Mouse (Mus musculus) lung, postnatal 0 days (tissue): Measurements from ENCODE around the gene Gnptab. TPM values are rescaled to one million over a fixed set of nuclear protein-coding genes. Genes with fewer than 3 reads are reported as not detected.

Experiments used
- ATAC-seq: fragments of 200-750 bp; cut with Nextera tagmentation; 2 replicates; pipeline ENCODE4 v1.8.0; 2017; ENCODE audit warnings: moderate library complexity
- DNase-seq: peaks from one replicate; pipeline ENCODE4 v3.0.0-alpha.2; 2016; ENCODE audit warnings: low spot score
- H3K27ac ChIP-seq: fragments of 300-500 bp; sonication (generic); 2 replicates; pipeline ENCODE4 v1.5.1; 2014; ENCODE audit warnings: antibody characterized with exemption, mild to moderate bottlenecking, low read length, mixed read lengths
- H3K27me3 ChIP-seq: fragments of 300-500 bp; sonication (generic); replicated peaks from 2 replicates; pipeline ENCODE4 v1.6.1; 2014; ENCODE audit warnings: low read length, mixed read lengths; ENCODE audit not compliant: insufficient read depth
- H3K36me3 ChIP-seq: fragments of 300-500 bp; sonication (generic); 2 replicates; pipeline ENCODE4 v1.6.1; 2014; ENCODE audit warnings: low read length, mixed read lengths; ENCODE audit not compliant: insufficient read depth
- H3K4me1 ChIP-seq: fragments of 300-500 bp; sonication (generic); 2 replicates; pipeline ENCODE4 v1.6.1; 2014; ENCODE audit warnings: antibody characterized with exemption, low read depth, low read length, mixed read lengths; ENCODE audit not compliant: insufficient read depth
- H3K4me2 ChIP-seq: fragments of 300-500 bp; sonication (generic); replicated peaks from 2 replicates; pipeline ENCODE4 v1.6.1; 2014; ENCODE audit warnings: low read depth, mild to moderate bottlenecking, low read length, moderate library complexity, mixed read lengths
- H3K4me3 ChIP-seq: fragments of 300-500 bp; sonication (generic); 2 replicates; pipeline ENCODE4 v1.5.1; 2014; ENCODE audit warnings: low read depth, low read length
- H3K9ac ChIP-seq: fragments of 300-500 bp; sonication (generic); replicated peaks from 2 replicates; pipeline ENCODE4 v1.6.1; 2014; ENCODE audit warnings: low read depth, mild to moderate bottlenecking
- H3K9me3 ChIP-seq: fragments of 300-500 bp; sonication (generic); 2 replicates; pipeline ENCODE4 v1.6.1; 2016; ENCODE audit warnings: low read length, mixed read lengths
- CTCF ChIP-seq: IDR thresholded peaks from 2 replicates; pipeline ENCODE4 v1.5.1; 2016; ENCODE audit warnings: antibody characterized with exemption, mild to moderate bottlenecking
- EP300 ChIP-seq: IDR thresholded peaks from 2 replicates; pipeline ENCODE4 v1.6.1; 2016; ENCODE audit warnings: antibody characterized with exemption, mild to moderate bottlenecking, control low read depth
- WGBS: fragments of 180-500 bp; shearing (Covaris S2); extraction: QIAGEN DNeasy Blood & Tissue Kit; methylation state at CpG from one replicate; pipeline ENCODE4 v1.1.7; 2014; 5-methylcytosine and 5-hydroxymethylcytosine counted together
- polyA plus RNA-seq: library from polyadenylated mRNA; unstranded; fragments of >200 nt; fragmentation: Nextera tagmentation; extraction: Ambion mirVana; gene quantifications from 2 replicates; pipeline ENCODE4 v1.2.1, GENCODE M21; 2015

Gene Gnptab
- polyA plus RNA-seq, 1 experiment from 2014 or later = 9.9 TPM

- H3K4me3 ChIP-seq = no peak overlapping the region
- no peak for TF ChIP-seq CTCF
- TF ChIP-seq EP300 = no peak
- no peaks in the 10 kb centered on the region for H3K36me3 ChIP-seq
- WGBS = 38% methylated on average over 6 of the region's 6 CpGs
- DNase-seq = peak; percentile 73
- no peak overlapping the region for H3K9ac ChIP-seq
- H3K4me1 ChIP-seq = peaks cover 6% of the 10 kb centered on the region; the same call in 1 of the 2 replicates
- H3K27me3 ChIP-seq = no peaks in the 10 kb centered on the region
- no peak overlapping the region for H3K4me2 ChIP-seq
- no peak overlapping the region for H3K27ac ChIP-seq
- ATAC-seq = peak; percentile 42
- H3K9me3 ChIP-seq = no peaks in the 10 kb centered on the region
Measured at GRCm38 (mm10) chr10:88385758-88386157, 6.8 kb downstream of the Gnptab start.

- Histone ChIP-seq H3K27me3 (no peaks in the 10 kb centered on the region), H3K4me3 (no peak overlapping the region), H3K36me3 (no peaks in the 10 kb centered on the region), H3K27ac (no peak overlapping the region), H3K9ac (no peak overlapping the region), H3K4me2 (no peak overlapping the region), H3K4me1 (peaks cover 6% of the 10 kb centered on the region; the same call in 1 of the 2 replicates), H3K9me3 (no peaks in the 10 kb centered on the region)
- DNase-seq = no peak
- no peak for TF ChIP-seq EP300
- TF ChIP-seq CTCF = no peak
- 63% methylated on average over 6 of the region's 6 CpGs for WGBS
- ATAC-seq = no peak
Measured at GRCm38 (mm10) chr10:88386251-88386650, 7.3 kb downstream of the Gnptab start.

GRCm38 (mm10) chr10:88389576-88389975 is 10.6 kb downstream of the Gnptab start:
- H3K4me3 ChIP-seq = no peak overlapping the region
- H3K4me2 ChIP-seq = peak overlapping the region; percentile 22; the same call in 1 of the 2 replicates
- H3K9ac ChIP-seq = no peak overlapping the region
- ATAC-seq (0 out of 2 replicates have a peak, but pooled peaks have one; percentile 17), DNase-seq (no peak)
- peak overlapping the region; percentile 43; the same call in 1 of the 2 replicates for H3K27ac ChIP-seq
- peaks cover 6% of the 10 kb centered on the region; the same call in 1 of the 2 replicates for H3K4me1 ChIP-seq
- H3K27me3 ChIP-seq = no peaks in the 10 kb centered on the region
- no peaks in the 10 kb centered on the region for H3K36me3 ChIP-seq
- TF ChIP-seq CTCF (no peak), EP300 (no peak)
- WGBS = 21% methylated on average over 4 of the region's 4 CpGs
- H3K9me3 ChIP-seq = no peaks in the 10 kb centered on the region

GRCm38 (mm10) chr10:88390096-88390790 is 11.3 kb downstream of the Gnptab start:
- H3K36me3 ChIP-seq = no peaks in the 10 kb centered on the region
- no peak overlapping the region for H3K4me3 ChIP-seq
- peak; percentile 35 for DNase-seq
- no peaks in the 10 kb centered on the region for H3K9me3 ChIP-seq
- H3K4me2 ChIP-seq = peak overlapping the region; percentile 22
- H3K9ac ChIP-seq = no peak overlapping the region
- no peaks in the 10 kb centered on the region for H3K27me3 ChIP-seq
- H3K4me1 ChIP-seq = peaks cover 6% of the 10 kb centered on the region; the same call in 1 of the 2 replicates
- peak; percentile 59 for ATAC-seq
- TF ChIP-seq CTCF (no peak), EP300 (no peak)
- WGBS = 34% methylated on average over 10 of the region's 10 CpGs
- H3K27ac ChIP-seq = peak overlapping the region; percentile 43; the same call in 1 of the 2 replicates

GRCm38 (mm10) chr10:88391495-88391894 is 12.6 kb downstream of the Gnptab start:
- TF ChIP-seq EP300 (no peak), CTCF (no peak)
- Histone ChIP-seq H3K4me3 (no peak overlapping the region), H3K9me3 (no peaks in the 10 kb centered on the region), H3K27ac (no peak overlapping the region), H3K4me2 (no peak overlapping the region), H3K36me3 (no peaks in the 10 kb centered on the region), H3K4me1 (peaks cover 6% of the 10 kb centered on the region; the same call in 1 of the 2 replicates), H3K27me3 (no peaks in the 10 kb centered on the region), H3K9ac (no peak overlapping the region)
- ATAC-seq = no peak
- no peak for DNase-seq
- WGBS = 89% methylated on average over 9 of the region's 9 CpGs

GRCm38 (mm10) chr10:88392181-88392847 is 13.4 kb downstream of the Gnptab start:
- Histone ChIP-seq H3K27me3 (no peaks in the 10 kb centered on the region), H3K4me1 (peaks cover 6% of the 10 kb centered on the region; the same call in 1 of the 2 replicates), H3K4me2 (no peak overlapping the region), H3K9me3 (no peaks in the 10 kb centered on the region), H3K27ac (no peak overlapping the region), H3K36me3 (no peaks in the 10 kb centered on the region), H3K9ac (no peak overlapping the region), H3K4me3 (no peak overlapping the region)
- DNase-seq (no peak), ATAC-seq (0 out of 2 replicates have a peak, but pooled peaks have one; percentile 35)
- no peak for TF ChIP-seq CTCF
- no peak for TF ChIP-seq EP300
- 79% methylated on average over 9 of the region's 9 CpGs for WGBS
